Mouse (Mus musculus): ENCODE results near the gene Ift172. TPM values are rescaled to one million over a fixed set of nuclear protein-coding genes. Genes with fewer than 3 reads are reported as not detected.
A peak's percentile ranks its signal among the peaks of the same experiment; 100 is the strongest.

Gene Ift172
- total RNA-seq (2021), result 10 to 100 TPM; 30.6 to 40.8 TPM
- long read RNA-seq, experiment 1, full-length matches to known transcripts, result 3 of 6 reads
- long read RNA-seq, experiment 1, partial matches to known transcripts, result 2 of 6 reads
- long read RNA-seq, experiment 1, other reads (novel, unspliced or antisense), result 1 of 6 reads
- long read RNA-seq, experiment 2, full-length matches to known transcripts, result 18 of 25 reads
- long read RNA-seq, experiment 2, partial matches to known transcripts, result 3 of 25 reads
- long read RNA-seq, experiment 2, other reads (novel, unspliced or antisense), result 4 of 25 reads

DNA sequence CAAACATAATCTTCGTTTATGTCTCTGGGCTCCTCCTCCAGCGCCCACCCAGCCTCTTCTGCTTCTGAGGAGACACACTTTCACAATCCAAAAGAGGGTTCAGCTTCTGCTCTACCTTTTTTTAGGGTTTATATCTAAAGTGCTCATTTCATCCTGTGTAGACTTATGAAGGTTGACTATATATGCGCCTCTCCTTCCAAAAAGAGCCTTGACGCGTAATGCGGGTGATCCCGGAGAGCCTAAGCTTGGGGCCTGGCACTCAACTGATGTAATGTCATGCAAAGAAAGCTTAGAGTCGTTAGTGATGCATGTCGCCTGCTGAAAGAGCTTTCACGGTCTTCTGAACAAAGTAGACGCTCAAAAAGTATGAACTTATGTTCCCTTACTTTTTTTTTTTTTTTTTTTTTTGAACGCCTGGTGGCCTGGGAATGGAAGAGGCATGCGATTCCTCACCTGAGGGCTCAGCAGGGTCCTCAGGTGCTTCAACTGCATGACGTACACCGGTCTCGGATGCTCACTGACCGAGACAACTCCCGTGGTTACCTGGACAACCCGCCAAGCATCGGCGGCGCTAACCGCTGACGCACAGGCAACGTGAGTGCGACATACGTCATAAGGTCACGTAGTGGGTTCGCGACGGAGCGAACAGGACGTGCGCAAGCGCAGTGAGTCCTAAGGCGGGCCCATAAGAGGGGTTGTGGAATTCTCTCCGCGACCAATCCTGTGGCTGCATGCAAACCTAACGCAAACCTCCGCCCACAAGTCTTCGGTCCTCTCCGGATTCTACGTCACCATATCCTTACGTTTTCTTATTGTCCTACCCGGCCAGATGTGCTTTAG lies at the start of gene Ift172:
Gene Ift172 (minus strand): TSS at position 596 of the 840 bp plus-strand sequence.
- peak; percentile 88 to 96 for DNase-seq (ENCODE audit: low spot score in 2 of 2)

DNA sequence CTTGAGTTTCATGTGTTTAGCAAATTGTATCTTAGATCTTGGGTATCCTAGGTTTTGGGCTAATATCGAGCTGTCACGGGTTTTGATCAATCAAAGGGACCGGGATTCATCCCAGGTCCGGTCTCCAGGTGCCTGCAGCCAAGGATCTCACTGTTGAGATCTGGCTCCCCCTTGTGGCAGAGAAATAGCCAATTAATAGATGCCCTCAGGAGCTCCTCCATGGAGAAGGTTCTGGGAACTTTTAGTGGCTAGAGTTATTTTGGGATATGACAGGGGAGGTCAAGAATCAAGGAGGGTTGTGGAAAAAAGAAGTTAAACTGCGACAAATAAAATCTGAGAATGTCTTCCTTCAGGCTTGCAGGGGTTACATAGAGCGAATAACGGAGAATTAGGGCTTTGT lies 37.3 kb upstream of the Ift172 start:
- peak; percentile 28 to 36 for DNase-seq (ENCODE audit: low spot score in 2 of 2)

DNA sequence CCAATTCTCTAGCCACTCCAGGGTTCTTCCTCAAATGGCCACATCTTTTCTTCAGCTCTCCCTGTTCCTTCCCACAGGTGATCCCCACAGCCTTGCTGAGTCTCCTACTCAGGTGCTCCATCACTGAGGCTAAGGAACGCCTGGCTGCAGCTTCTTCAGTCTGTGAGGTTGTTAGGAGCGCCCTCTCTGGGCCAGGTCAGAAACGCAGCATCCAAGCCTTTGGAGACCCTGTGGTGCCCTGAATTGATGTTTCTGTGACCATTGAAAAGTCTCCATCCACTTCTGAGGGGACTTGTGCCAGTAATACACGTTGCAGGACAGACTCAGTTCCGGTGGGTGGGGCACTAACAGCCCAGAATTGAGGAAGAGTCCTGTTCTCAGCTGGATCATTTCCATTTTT lies 35.9 kb upstream of the Ift172 start:
- DNase-seq (ENCODE audit: low spot score in 2 of 2), result no peak

DNA sequence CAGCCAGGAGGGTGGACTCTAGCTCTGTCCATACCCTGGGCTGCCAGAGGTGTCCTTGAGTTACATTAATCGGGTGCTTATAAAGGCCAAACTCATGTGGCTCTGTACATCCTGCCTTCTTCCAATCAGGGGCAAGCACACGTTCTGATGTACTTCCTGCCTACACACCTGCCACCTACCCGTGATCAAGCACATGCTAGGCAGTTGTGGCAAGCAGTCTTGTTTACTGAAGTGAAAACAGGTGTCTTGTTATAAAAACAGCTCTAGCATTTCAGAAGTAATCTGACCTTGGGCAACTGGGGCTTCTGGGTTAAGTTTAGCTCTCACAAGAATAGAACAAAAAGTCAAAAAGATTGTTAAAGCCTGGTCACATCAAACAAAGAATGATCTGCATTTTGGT lies 33.2 kb upstream of the Ift172 start:
- DNase-seq (ENCODE audit: low spot score in 2 of 2), result no peak

DNA sequence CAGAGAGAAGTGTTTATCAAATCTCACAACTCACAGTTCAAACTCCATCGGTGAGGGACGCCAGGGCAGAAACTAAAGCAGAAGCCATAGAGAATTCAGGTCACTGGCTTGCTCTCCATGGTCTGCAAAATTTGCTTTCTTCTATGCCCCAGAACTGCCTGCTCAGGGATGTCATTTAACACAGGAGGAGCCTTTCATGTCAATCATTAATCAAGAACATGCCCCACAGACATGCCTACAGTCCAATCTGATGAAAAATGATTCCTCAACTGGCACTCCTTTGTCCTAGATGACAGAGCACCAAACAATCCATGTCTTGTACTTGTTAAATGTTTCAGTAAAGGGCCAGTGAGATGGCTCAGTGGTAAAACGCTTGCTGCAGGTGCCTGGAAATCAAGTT lies 31.9 kb upstream of the Ift172 start:
- no peak for DNase-seq (ENCODE audit: low spot score in 2 of 2)

DNA sequence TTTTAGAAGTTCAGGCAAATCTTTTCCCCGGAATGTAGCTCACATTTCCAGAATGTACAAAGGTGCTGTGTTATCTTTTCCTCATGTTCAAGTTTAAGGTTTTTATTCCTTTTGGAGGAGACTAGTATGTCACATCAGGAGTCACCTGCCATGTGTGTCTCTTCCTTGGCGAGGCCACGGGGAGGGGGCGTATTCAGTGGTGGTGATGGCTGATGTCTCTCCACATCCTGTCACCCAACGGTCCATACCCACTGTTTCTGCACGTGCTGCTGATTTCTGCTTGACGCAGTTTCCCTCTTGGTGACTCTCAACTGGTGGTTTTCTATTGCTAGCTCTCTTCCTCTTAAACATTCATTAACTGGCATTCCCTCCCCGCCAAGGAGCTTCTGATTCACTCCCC lies 21.9 kb upstream of the Ift172 start:
- no peak for DNase-seq (ENCODE audit: low spot score in 2 of 2)

DNA sequence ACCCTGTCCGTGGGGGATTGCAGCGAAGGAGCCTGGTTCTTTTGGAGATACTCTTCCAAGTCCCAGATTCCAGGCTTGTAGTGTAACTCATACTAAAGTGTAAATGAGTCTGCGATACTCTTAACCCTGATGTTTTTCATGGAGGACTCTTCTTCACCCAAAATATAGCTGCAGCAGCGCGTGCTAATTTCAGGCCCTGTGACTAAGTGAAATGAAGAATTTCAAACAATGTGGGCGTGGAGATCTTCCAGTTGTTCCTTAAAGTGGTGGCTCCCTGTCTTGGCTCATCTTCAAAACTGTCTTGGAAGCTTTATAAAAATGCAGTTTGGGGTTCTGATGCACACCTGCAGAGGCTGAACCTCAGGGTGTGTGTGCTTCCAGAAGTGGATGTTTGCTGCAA lies 12.2 kb upstream of the Ift172 start:
- no peak for DNase-seq (ENCODE audit: low spot score in 2 of 2)

DNA sequence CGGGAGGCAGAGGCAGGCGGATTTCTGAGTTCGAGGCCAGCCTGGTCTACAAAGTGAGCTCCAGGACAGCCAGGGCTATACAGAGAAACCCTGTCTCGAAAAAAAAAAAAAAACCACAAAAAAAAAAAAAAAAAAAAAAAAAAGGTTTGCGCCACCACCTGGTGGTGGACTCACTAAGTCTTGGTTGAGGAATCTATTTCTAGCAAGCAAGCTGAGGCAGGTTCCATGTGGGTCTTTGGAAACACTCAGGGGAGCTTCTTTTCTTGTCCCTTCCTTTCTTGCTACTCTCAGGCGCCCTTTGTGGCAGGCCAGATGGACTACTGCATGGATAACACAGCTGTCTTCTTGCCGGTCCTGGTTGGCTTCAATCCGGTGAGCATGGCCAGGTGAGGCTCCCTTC lies 10.9 kb upstream of the Ift172 start:
- no peak for DNase-seq (ENCODE audit: low spot score in 2 of 2)

DNA sequence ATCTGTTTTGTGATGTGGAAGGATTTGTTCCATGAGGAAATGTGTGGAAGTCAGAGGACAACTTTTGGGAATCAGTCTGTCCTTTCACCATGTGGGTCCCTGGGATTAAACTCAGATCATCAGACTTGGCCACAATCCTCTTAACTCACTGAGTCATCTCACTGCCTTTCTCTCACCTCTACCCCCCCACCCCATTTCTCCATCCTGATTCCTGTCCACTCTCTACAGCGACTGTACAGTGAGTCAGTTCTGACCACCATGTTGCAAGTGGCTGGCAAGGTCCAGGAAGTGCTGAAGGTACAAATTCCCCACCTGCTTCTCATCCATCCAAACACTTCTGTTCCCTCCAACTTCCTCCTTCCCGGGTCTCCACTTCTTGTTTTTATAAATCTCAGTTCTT lies 7.6 kb upstream of the Ift172 start:
- no peak for DNase-seq (ENCODE audit: low spot score in 2 of 2)

DNA sequence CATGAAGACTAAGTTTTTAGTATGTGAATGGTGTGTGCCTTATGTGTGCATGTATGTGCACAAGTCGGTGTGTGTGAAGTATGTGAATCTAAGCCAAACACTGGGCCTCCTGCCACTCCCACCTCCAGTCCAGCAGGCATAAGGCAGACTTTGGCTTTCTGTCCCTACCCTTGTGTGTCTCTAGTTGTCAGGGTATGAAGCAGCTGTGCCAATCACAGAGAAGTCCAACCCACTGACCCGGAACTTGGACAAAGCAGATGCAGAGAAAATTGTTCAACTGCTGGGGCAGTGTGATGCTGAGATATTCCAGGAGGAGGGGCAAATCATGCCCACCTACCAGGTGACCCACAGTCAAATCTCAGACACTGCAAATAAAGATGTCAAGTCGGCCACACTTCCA lies 7.1 kb upstream of the Ift172 start:
- no peak for DNase-seq (ENCODE audit: low spot score in 2 of 2)

DNA sequence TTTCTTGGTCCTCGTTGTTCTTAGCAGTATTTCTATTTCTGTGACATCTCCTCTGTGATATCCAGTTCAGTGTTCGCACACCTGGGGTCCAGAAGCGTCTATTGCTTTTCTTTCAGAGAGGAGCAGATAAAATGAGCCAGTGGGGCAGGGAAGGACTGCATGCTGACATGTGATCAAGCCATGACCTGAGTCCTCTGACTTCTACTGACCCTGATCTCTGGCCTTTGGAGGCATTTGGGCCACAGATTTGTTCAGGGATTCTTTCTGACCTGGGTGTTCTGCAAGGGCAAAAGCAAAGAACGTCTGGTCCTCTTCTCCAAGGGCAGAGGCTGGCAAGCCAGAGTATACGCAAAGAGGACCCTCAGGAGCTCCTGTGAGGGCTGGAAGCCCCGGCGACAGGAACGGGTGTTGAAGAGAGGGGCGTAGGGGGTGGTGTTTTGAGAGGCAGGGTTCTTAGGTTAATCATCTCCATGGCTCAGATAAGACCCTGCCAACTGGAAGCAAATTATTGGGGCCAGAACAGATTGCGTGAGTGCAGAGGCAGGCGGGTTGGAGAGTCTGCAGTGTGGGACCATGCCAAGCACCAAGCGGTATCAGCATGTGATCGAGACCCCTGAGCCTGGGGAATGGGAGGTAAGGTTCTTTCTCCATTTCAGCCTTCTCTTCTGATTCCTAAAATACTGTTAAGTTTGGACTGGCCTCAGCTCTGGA lies 6.3 kb upstream of the Ift172 start, which contains the start of gene Gckr:
Gene Gckr (plus strand): TSS at position 397 of the 711 bp plus-strand sequence.
- DNase-seq (ENCODE audit: low spot score in 2 of 2), result no peak

DNA sequence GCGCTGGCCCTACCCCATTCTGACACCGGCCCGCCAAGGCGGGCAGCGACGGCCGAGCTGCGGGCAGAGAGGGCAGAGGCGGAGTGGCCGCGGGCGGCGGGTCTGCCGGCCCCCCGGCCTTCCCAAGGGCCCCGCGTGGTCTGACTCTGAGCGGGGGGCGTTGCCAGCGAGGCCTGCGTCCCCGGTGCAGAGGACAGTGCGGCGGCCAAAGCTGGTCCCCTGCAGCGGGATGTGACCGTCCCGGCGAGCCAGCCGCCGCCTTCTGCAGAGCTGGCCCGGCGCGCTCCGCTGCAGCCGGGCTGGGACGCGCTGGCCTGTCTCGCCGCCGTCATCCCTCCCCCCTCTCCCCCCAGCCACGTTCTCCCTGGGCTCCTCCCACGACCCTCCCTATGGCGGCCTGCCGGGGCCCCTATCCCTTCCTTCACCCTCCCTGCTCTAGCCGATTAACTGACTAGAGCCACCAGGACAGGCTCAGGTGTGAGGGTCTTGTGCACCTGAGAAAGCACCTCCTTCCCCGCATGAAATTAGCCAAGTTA lies 4.8 kb upstream of the Ift172 start, which contains the start of gene Fndc4:
Gene Fndc4 (minus strand): TSS at position 475 of the 536 bp plus-strand sequence.
- peak; percentile 33 to 39 for DNase-seq (ENCODE audit: low spot score in 2 of 2)

DNA sequence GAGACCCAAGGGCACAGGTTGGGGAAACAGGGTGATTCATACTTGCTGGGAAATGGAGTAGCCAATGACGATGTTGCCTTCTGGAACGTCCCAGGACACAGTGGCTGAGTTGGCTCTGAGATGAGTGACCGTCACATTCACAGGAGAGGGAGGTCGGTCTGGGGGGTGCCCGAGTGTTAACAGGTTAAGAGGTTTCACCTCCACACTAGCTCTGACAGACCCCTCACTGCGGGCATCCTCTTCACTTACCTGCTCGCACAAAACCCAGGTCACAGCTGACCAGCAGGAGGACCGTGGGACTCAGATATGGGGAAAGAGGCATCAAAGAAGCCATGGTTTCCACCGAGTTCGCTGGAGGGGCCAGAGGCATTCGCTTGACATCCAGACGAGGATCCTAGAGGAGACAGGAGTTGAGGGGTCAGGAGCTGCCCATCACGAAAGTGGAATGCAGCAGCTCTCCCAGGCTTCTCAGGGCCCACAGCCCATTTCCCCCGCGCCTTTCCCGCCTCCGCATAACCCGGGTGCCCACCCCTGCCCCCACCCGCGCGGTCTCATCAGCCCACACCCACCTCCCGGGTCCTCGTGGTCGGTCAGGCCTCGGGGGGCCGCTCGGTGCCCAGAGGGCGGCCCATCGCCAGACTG lies 4.2 kb upstream of the Ift172 start:
- no peak for DNase-seq (ENCODE audit: low spot score in 2 of 2)

DNA sequence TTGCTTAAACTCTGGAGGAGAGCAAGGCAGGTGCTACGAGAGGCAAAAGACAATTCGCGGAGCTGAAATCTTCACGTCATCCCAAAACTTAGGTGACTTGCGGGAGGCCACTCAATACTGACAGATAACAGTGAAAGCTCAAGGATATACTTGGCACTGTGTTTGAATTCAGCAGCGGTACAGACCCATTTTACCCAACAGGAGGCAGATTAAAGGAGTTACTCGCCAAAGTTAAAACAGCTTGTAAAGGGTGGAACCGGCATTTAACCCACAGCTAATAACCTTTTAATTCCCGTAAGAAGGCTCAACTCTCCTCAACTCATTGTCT lies 409 bp upstream of the Ift172 start:
- no peak for DNase-seq (ENCODE audit: low spot score in 2 of 2)

DNA sequence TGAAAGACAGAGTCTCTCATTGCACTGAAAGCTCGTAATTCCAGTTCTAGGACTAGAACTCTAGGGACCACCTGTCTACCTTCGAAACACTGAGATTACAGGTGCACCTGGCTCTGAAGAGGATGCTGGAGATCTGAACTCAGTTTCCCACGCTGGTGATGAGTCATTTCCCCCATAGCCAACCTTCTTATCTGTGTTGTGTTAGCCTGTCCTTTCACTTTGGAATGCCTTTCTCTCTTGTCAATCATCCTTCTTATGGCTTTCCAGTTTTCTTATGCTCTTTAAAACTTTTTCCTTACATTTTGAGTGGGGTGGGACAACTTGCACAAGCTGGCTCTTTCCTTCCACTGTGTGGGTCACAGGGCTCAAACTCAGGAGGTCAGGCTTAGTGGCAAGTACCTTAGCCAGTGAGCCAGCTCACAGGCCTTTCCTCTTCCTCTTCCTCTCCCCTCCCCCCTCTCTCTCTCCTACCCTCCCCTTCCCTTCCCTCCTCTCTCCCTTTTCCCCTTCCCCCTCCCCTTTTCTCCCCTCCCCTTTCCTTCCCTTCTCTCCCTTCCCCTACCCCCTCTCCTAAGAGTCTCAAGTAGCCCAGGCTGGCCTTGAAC lies 1.2 kb downstream of the Ift172 start:
- DNase-seq (ENCODE audit: low spot score in 2 of 2), result no peak

DNA sequence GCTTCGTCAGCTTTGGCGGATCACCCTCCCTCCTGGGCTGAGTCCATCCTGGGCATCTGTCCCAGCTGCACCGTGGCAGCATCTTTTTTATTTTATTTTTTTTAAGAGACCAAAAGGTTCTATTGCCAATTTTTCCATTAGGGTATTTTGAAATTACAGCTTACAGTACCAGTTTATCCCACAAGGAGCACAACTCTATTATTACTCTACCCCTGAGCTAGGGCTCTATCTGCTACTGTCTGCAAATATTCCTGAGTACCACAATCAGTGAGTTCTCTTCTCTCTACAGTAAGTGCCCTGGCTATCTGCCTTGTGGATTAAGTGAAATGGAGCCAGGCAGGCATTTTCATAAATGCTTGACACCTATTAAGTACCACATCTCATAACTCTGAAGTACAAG lies 2.3 kb downstream of the Ift172 start:
- DNase-seq (ENCODE audit: low spot score in 2 of 2), result no peak

DNA sequence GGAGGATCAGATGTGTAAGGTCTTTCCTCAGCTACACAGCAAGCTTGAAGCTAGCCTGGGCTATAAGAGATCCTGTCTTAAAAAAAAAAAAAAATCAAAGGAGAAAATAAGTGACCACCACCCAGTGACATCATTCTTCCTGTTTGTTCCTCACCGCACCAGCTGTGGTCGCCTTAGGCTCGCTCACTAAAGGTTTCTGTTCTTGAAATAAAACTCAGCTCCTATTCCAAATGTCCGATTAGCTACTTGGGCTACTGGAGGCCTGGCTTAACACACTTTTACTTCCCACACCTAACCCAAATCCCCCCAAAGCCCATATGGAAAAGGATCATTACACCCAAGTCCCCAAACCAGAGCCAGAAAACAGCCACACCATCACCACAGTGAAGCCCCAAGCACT lies 2.7 kb downstream of the Ift172 start:
- no peak for DNase-seq (ENCODE audit: low spot score in 2 of 2)

DNA sequence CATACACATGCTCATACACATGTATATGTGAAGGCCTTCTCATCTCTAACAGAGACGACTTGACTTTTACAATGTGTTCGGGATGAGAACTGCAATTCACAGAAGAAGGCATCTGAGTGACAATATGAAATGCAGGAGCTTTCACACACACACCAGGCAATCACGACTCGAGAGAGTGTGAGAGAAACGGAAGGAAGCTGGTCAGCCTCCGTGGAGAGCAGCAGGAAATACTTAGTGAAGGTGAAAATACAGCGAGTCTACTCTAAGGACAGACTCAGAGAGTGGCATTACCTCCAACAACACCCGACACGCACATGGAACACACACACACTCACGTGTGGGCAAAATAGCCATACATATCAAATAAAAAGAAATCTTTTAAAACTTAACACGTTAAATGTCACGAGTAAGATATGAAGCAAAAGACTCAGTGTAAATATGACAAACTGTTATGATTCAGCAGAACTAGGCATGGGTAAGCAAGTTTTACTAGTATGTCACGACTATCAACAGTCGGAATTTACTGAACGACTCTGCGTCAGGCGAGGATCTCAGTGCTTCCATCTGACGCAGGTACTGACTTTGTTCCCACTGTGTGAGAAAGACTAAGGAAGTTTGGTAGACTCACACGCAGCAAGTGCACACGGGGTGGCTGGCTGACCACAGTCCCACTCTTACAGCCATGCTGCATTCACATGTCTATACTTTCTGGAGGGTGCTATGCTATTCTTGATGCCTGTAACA lies 11.5 kb downstream of the Ift172 start:
- DNase-seq (ENCODE audit: low spot score in 2 of 2), result no peak

DNA sequence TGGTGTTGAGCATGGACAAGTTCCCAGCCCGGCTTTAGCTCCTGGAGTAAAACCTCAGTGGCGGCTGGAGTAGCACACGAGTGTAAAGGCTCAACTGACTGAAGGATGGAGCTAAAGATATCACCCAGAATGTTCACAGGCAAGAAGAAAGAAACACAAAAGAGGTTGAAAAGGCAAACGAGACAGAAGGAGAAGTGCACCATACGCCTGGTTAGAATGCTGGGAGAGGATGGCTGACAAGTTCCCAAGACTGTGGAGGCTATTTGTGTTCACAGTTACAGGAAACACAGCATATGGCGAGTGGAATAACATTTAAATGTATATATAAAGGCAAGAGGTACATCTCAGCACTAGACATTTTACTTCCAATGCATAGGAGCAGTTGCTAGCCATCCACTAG lies 17.9 kb downstream of the Ift172 start:
- DNase-seq (ENCODE audit: low spot score in 2 of 2), result no peak

DNA sequence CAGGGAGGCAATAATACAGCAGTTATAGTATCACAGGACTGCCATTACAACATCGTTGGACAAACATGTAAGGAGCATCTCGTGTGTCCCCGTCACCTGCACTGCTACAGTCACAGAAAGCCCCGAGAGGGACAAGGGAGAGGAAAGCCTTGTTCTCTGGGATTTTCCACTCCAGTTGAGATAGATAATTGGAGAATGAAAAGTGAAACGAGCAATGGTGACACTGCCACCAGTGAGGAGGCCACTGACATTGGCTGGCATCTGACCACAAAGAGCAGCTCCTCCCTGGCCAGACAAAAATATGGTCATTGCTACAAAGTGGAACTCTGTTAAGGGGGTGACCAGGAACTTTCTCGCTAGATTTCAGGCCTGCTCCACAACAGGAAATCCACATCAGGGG lies 23.2 kb downstream of the Ift172 start:
- DNase-seq (ENCODE audit: low spot score in 2 of 2), result no peak

All from gastrocnemius, postnatal 4 days (tissue).